Mouse (Mus musculus) cerebellum, postnatal 25 days (tissue): ENCODE results near the gene Cacna2d2.

Experiments
- DNase-seq, 2 experiments: peaks; one replicate each; pipeline ENCODE4 v3.0.0; 2021; ENCODE audit warnings: mixed read lengths in 2 of 2

Gene Cacna2d2

GRCm38 (mm10) chr9:107399491-107399971, at the start of gene Cacna2d2:
Gene Cacna2d2, plus strand, starts transcription at chr9:107399612.
- DNase-seq = peak; percentile 90 to 93

- DNase-seq = no peak
These were observed 44.6 kb upstream of the Cacna2d2 start for GRCm38 (mm10) chr9:107354826-107355225.

- peak; percentile 85 to 89 for DNase-seq
These were observed 43.3 kb upstream of the Cacna2d2 start for GRCm38 (mm10) chr9:107355870-107356765.

- peak; percentile 94 for DNase-seq
These were observed 41.8 kb upstream of the Cacna2d2 start for GRCm38 (mm10) chr9:107357651-107358050.

GRCm38 (mm10) chr9:107360989-107361388, 38.4 kb upstream of the Cacna2d2 start:
- no peak for DNase-seq

- DNase-seq = peak; percentile 71 to 83
These were observed 32.8 kb upstream of the Cacna2d2 start for GRCm38 (mm10) chr9:107366644-107367043.

GRCm38 (mm10) chr9:107368302-107368701, 31.1 kb upstream of the Cacna2d2 start:
- DNase-seq = no peak

GRCm38 (mm10) chr9:107369270-107370105, 29.9 kb upstream of the Cacna2d2 start:
- no peak for DNase-seq

- DNase-seq = no peak
These were observed 29.3 kb upstream of the Cacna2d2 start for GRCm38 (mm10) chr9:107370106-107370463.

- DNase-seq = no peak
These were observed 27.0 kb upstream of the Cacna2d2 start for GRCm38 (mm10) chr9:107372441-107372840.

GRCm38 (mm10) chr9:107374623-107375022, 24.8 kb upstream of the Cacna2d2 start:
- peak; percentile 30 to 68 for DNase-seq

GRCm38 (mm10) chr9:107375451-107375850, 24.0 kb upstream of the Cacna2d2 start:
- DNase-seq = no peak

GRCm38 (mm10) chr9:107377961-107378512, 21.4 kb upstream of the Cacna2d2 start:
- peak; percentile 72 to 79 for DNase-seq

GRCm38 (mm10) chr9:107381723-107382122, 17.7 kb upstream of the Cacna2d2 start:
- DNase-seq = no peak

- DNase-seq = peak; percentile 53 to 56
These were observed 15.0 kb upstream of the Cacna2d2 start for GRCm38 (mm10) chr9:107384396-107384795.

- DNase-seq = peak; percentile 69 to 86
These were observed 12.7 kb upstream of the Cacna2d2 start for GRCm38 (mm10) chr9:107386722-107387121.

- no peak for DNase-seq
These were observed 11.7 kb upstream of the Cacna2d2 start for GRCm38 (mm10) chr9:107387708-107388107.

- DNase-seq = no peak
These were observed 11.1 kb upstream of the Cacna2d2 start for GRCm38 (mm10) chr9:107388263-107388662.

GRCm38 (mm10) chr9:107396397-107396796, 3.0 kb upstream of the Cacna2d2 start:
- DNase-seq = peak in 1 of 2 experiments; percentile 43

GRCm38 (mm10) chr9:107398968-107399367, 444 bp upstream of the Cacna2d2 start:
- peak in 1 of 2 experiments; percentile 38 for DNase-seq

GRCm38 (mm10) chr9:107400060-107400511, 674 bp downstream of the Cacna2d2 start:
- peak in 1 of 2 experiments; percentile 64 for DNase-seq

- peak in 1 of 2 experiments; percentile 47 for DNase-seq
These were observed 1.4 kb downstream of the Cacna2d2 start for GRCm38 (mm10) chr9:107400666-107401285.
